Mouse (Mus musculus): ENCODE data around the gene Chrnd. TPM values are rescaled to one million over a fixed set of nuclear protein-coding genes. Genes with fewer than 3 reads are reported as not detected.

Gene Chrnd
- total and polyA plus RNA-seq, 2 experiments from 2014 or later = not detected

DNA sequence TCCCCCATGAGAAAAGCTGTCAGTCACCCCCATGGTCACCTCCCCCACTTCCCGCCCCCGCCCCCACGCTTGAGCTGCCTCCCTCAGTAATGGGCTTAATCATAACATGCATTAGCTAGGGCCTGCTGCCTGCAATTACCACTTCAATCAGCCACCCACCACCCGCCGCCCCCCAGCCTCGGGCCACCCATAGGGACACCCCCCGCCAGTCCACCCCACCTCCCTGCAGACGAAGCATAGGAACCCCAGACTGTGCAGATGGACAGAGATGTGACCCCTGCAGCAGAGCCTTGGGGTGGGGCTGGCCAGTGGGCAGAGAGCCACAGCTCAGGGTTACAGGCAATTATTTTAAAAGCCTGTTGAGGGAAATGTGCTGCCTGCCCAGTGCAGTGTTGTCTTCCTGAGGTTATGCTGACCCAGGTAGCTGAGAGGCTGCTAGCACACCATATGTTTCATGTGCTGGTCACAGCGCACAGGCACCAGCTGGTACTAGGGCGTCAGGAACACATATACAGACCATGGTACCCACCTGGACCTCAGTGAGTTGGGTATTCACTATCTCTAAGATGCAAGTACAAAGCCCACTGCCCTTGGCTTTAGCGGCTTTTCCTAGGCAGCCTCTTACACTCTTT is 26.1 kb upstream of the Chrnd start:
- H3K36me3 ChIP-seq (replicated peaks; ENCODE audit: control insufficient read depth, insufficient read depth, low read length) = no peaks in the 10 kb centered on the region
- no peak overlapping the region for H3K27ac ChIP-seq (ENCODE audit: low read depth)
- no peak overlapping the region for H3K4me3 ChIP-seq (ENCODE audit: low read depth, low read length)
- no peaks in the 10 kb centered on the region for H3K9me3 ChIP-seq (replicated peaks; ENCODE audit: control insufficient read depth, low read length)
- H3K4me1 ChIP-seq (ENCODE audit: control insufficient read depth, insufficient read depth) = no peaks in the 10 kb centered on the region
- H3K9ac ChIP-seq (replicated peaks; ENCODE audit: low read depth, low read length) = no peak overlapping the region
- ATAC-seq (ENCODE audit: insufficient read depth, low read depth) (no peak), DNase-seq (ENCODE audit: low spot score) (no peak)
- TF ChIP-seq EP300 (IDR thresholded peaks at IDR 0.05; ENCODE audit: low read depth) (no peak), CTCF (IDR thresholded peaks at IDR 0.05; ENCODE audit: low read depth) (no peak)
- H3K27me3 ChIP-seq (ENCODE audit: control insufficient read depth, insufficient read depth, low read length) = peaks cover 71% of the 10 kb centered on the region
- no peak overlapping the region for H3K4me2 ChIP-seq (ENCODE audit: low read depth, low read length)
- WGBS = 17% methylated on average over 10 of the region's 11 CpGs

DNA sequence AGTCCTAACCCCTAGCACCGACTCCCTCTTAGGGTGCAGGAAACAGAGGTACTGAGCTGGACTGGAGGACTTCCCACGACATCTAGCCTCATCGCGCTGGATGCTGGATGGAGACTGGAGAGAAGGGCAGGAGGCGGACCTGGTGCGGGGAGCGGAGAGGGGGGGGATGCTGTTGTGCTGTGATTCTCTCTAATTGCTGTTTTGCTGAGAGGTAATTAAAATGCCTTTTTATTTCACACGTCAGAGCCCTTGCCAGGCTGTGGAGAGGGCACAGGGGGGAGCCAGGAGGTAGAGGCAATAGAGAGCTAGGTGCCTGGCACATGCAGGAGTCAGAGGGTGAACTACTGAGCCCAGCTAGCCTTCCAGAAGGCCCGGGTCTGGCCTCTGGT is 25.6 kb upstream of the Chrnd start:
- no peak overlapping the region for H3K27ac ChIP-seq (ENCODE audit: low read depth)
- DNase-seq (ENCODE audit: low spot score) = no peak
- WGBS = 46% methylated on average over 9 of the region's 9 CpGs
- H3K4me3 ChIP-seq (ENCODE audit: low read depth, low read length) = no peak overlapping the region
- no peaks in the 10 kb centered on the region for H3K4me1 ChIP-seq (ENCODE audit: control insufficient read depth, insufficient read depth)
- no peaks in the 10 kb centered on the region for H3K36me3 ChIP-seq (replicated peaks; ENCODE audit: control insufficient read depth, insufficient read depth, low read length)
- no peaks in the 10 kb centered on the region for H3K9me3 ChIP-seq (replicated peaks; ENCODE audit: control insufficient read depth, low read length)
- H3K9ac ChIP-seq (replicated peaks; ENCODE audit: low read depth, low read length) = no peak overlapping the region
- no peak for ATAC-seq (ENCODE audit: insufficient read depth, low read depth)
- TF ChIP-seq EP300 (IDR thresholded peaks at IDR 0.05; ENCODE audit: low read depth) (no peak), CTCF (IDR thresholded peaks at IDR 0.05; ENCODE audit: low read depth) (no peak)
- H3K4me2 ChIP-seq (ENCODE audit: low read depth, low read length) = no peak overlapping the region
- peaks cover 75% of the 10 kb centered on the region for H3K27me3 ChIP-seq (ENCODE audit: control insufficient read depth, insufficient read depth, low read length)

DNA sequence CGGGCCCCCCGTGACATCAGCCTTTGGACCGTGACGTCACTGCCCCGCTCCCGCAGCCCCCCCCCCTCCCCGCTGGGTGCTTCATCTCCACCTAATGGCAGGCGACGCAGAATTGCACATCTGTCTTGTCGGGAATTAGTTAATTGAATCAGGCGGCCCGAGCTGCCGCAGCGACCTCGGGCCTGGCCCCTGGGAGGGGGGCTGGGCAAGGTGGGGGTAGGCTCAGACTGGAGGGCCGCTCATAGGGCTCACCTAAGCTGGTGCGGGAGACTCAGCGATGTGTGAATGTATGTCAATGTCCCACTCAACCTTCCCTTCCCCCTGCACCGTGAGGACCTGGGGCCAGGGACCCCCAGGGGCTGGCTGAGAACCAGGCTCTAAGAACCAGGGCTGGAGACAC is 19.9 kb upstream of the Chrnd start:
- Histone ChIP-seq H3K27ac (ENCODE audit: low read depth) (no peak overlapping the region), H3K9me3 (replicated peaks; ENCODE audit: control insufficient read depth, low read length) (no peaks in the 10 kb centered on the region), H3K9ac (replicated peaks; ENCODE audit: low read depth, low read length) (no peak overlapping the region), H3K27me3 (ENCODE audit: control insufficient read depth, insufficient read depth, low read length) (peaks cover 74% of the 10 kb centered on the region), H3K4me3 (ENCODE audit: low read depth, low read length) (no peak overlapping the region), H3K4me1 (ENCODE audit: control insufficient read depth, insufficient read depth) (no peaks in the 10 kb centered on the region), H3K4me2 (ENCODE audit: low read depth, low read length) (no peak overlapping the region), H3K36me3 (replicated peaks; ENCODE audit: control insufficient read depth, insufficient read depth, low read length) (no peaks in the 10 kb centered on the region)
- TF ChIP-seq EP300 (IDR thresholded peaks at IDR 0.05; ENCODE audit: low read depth) (no peak), CTCF (IDR thresholded peaks at IDR 0.05; ENCODE audit: low read depth) (no peak)
- WGBS = 14% methylated on average over 19 of the region's 19 CpGs
- ATAC-seq (ENCODE audit: insufficient read depth, low read depth) (no peak), DNase-seq (ENCODE audit: low spot score) (no peak)

DNA sequence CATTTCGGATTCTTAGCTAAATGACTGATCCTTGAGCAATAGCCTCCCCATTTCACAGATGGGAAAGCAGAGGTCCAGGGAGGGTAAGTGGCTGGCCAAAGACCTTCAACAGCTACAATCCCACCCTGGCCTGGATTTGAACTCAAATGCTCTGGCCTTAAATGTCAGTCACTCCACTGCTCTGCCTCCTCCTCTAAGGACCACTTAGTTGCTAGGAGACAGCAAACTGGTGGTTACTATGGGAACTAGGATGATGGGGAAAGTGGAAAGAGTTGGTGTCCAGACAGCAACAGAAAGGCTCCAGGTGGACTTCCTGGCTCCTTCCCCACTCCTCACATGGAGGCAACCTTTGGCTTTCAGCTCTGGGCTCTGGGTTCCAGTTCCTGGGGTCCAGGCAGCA is 19.1 kb upstream of the Chrnd start:
- Histone ChIP-seq H3K4me1 (ENCODE audit: control insufficient read depth, insufficient read depth) (no peaks in the 10 kb centered on the region), H3K27me3 (ENCODE audit: control insufficient read depth, insufficient read depth, low read length) (peaks cover 77% of the 10 kb centered on the region), H3K36me3 (replicated peaks; ENCODE audit: control insufficient read depth, insufficient read depth, low read length) (no peaks in the 10 kb centered on the region), H3K4me3 (ENCODE audit: low read depth, low read length) (no peak overlapping the region), H3K9me3 (replicated peaks; ENCODE audit: control insufficient read depth, low read length) (no peaks in the 10 kb centered on the region), H3K9ac (replicated peaks; ENCODE audit: low read depth, low read length) (no peak overlapping the region), H3K27ac (ENCODE audit: low read depth) (no peak overlapping the region), H3K4me2 (ENCODE audit: low read depth, low read length) (no peak overlapping the region)
- DNase-seq (ENCODE audit: low spot score) (no peak), ATAC-seq (ENCODE audit: insufficient read depth, low read depth) (no peak)
- whole genome bisulfite sequencing = 79% methylated on average over 1 of the region's 1 CpGs
- TF ChIP-seq CTCF (IDR thresholded peaks at IDR 0.05; ENCODE audit: low read depth) = no peak
- TF ChIP-seq EP300 (IDR thresholded peaks at IDR 0.05; ENCODE audit: low read depth) = no peak

DNA sequence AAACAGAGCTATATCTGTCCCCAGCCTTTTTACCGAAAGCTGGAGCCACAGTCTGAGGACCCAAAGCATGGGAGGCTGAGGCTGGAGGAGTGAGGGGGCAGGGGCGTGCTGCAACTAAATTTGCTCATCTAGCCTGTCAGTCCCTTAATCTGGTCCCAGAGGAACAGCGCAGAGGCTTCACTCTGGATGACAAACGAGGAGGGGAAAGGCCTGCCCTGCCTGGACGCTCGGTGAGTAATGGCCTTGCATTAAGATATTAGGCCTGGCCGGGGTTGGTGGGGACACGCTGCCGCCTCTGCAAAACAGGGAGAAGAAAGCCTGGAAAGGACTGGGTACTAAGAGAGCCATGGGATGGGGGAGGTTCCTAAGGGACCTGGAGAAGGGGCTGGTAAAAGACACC is 18.1 kb upstream of the Chrnd start:
- DNase-seq (ENCODE audit: low spot score) = no peak
- 53% methylated on average over 9 of the region's 9 CpGs for WGBS

More for the DNA sequence above, 18.1 kb upstream of the Chrnd start:
- H3K4me1 ChIP-seq (ENCODE audit: control insufficient read depth, insufficient read depth) = no peaks in the 10 kb centered on the region
- H3K9me3 ChIP-seq (replicated peaks; ENCODE audit: control insufficient read depth, low read length) = no peaks in the 10 kb centered on the region
- no peaks in the 10 kb centered on the region for H3K36me3 ChIP-seq (replicated peaks; ENCODE audit: control insufficient read depth, insufficient read depth, low read length)
- H3K4me2 ChIP-seq (ENCODE audit: low read depth, low read length) = no peak overlapping the region
- peaks cover 74% of the 10 kb centered on the region for H3K27me3 ChIP-seq (ENCODE audit: control insufficient read depth, insufficient read depth, low read length)
- no peak overlapping the region for H3K4me3 ChIP-seq (ENCODE audit: low read depth, low read length)
- no peak for TF ChIP-seq CTCF (IDR thresholded peaks at IDR 0.05; ENCODE audit: low read depth)
- no peak for TF ChIP-seq EP300 (IDR thresholded peaks at IDR 0.05; ENCODE audit: low read depth)
- H3K27ac ChIP-seq (ENCODE audit: low read depth) = no peak overlapping the region
- H3K9ac ChIP-seq (replicated peaks; ENCODE audit: low read depth, low read length) = no peak overlapping the region
- no peak for ATAC-seq (ENCODE audit: insufficient read depth, low read depth)
